Mouse (Mus musculus): ENCODE data around the gene 1700013H16Rik. TPM values are rescaled to one million over a fixed set of nuclear protein-coding genes. Genes with fewer than 3 reads are reported as not detected.
"Not testable (repeated sequence)": the region's sequence is repeated elsewhere in the genome, so short reads cannot be mapped to it uniquely, and the experiment has no call there.

1700013H16Rik gene
- total RNA-seq (2021), result not detected
- long read RNA-seq, experiment 1, result 0 reads
- long read RNA-seq, experiment 2, result 0 reads

DNA sequence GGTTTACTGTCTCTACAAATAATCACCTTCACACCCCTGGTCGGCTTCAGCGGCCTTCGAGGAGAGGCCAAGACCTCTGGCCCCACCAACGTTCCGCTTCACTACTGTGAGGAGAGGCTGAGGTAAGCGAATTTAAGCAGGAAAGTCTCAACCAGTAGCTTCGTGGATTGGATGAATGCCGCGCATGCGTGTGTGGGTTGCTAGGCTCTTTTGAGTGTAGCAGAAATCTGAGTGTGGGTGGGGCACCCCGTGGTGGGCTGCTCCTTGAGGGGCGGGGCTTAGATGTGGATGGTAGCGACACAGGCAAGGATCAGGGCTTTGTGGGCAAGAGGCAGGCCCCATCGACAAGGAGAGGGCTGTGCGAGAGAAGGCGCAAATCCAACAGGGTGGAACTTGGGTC lies at the start of gene 1700013H16Rik:
1700013H16Rik (minus strand) TSS at position 96 of the 400 bp plus-strand sequence.
- DNase-seq (ENCODE audit: low spot score in 2 of 2), result no peak

DNA sequence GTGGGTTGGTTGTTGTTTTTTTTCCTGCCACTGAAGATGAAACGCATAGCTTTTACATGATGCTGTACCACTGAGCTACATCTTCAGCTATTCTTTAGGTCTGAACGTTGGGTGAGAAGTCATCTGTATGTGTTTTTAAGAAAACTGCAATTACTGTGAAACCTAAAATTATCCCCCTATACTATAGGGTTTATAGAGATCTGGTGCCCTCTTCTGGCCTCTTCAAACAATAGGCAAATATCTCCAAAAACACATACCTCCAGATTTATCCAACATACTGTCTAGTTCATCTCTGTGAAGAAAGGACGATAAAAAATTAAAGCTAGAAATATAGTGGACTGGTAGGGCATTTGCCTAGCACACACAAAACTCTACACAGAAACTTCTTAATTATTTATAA lies 41.4 kb upstream of the 1700013H16Rik start:
- DNase-seq (ENCODE audit: low spot score in 2 of 2), result no peak

DNA sequence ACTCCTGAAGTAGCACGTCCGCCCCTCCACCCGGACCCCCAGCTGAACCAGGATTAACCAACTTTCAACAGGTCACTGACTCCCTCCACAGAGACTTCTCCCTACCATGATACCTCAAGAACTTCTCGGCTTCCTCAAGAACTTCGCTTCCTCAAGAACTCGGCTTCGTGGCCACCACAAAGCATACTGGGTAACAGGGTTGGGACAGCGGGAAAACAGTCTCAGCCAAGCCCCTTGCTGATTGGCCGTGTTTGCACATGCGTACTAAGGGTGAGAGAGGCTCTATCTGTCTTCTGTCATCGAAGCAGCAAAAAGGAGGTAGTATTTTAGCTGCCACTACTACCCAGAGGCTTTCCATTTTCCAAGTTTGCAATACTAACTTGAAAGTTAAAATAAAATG lies 39.9 kb upstream of the 1700013H16Rik start, which contains the start of gene Xlr:
Xlr (minus strand) TSS at position 188 of the 400 bp plus-strand sequence.
- not testable (repeated sequence) for DNase-seq (ENCODE audit: low spot score in 2 of 2)

DNA sequence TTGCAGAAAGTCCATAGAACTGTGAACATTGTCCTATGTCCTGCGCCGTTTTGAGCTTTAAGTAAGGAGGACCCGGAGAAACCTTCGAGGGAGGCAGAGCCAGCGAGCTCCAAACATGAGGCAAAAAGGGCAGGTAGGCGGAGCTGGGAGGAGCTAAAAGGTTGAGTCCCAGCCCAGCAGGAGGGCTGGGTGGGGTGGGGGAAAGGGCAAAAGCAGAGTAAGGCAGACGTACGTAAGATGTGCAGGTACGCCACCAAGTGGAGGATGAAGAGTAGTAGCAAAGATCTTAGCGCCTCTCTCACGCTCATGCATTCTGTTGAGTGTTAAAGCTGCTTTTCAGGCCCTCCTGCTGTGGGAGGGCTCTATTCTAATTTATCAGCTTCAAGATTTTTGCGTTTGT lies 18.6 kb upstream of the 1700013H16Rik start, which contains the start of gene Zfp36l3:
Zfp36l3 (minus strand) TSS at position 119 of the 400 bp plus-strand sequence.
- no peak for DNase-seq (ENCODE audit: low spot score in 2 of 2)

DNA sequence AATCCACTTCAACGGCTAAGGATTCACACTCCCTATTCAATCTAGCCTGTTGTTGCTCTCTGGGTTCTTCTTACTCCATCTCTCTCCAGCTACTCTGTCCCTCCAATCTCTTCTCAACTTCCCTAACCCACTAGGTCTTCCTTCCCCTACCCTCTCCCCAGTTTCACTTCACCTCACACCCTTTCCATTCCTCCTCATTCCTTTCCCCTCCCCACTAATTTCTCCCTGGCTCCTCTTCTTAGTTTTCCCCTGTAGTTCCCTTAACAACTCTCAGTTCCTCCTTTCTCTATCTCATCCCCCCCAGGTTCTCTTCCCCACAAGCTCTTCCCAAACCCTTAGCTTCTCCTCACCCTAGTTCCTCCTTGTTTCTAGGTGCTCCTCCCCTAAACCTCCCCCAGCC lies 4.8 kb downstream of the 1700013H16Rik start:
- DNase-seq (ENCODE audit: low spot score in 2 of 2), result no peak

DNA sequence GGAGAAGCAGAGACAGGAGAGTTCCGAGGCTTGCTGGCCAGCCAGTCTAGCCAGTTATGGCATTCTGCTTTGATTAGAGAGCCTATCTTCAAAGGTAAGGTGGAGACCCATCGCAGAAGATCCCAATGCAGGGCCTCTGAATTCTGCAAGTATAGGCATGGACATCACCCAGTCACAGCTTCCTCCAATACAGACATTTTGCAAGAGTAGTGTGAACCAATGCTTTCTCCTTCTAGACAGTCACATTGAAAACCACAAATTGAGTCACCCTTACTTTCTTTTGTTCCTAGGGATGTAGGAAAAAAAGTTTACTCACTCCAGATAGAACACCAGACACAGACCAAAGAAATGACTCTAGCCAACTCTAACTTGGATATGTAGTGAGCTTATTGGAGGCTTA lies 28.7 kb downstream of the 1700013H16Rik start:
- no peak for DNase-seq (ENCODE audit: low spot score in 2 of 2)

DNA sequence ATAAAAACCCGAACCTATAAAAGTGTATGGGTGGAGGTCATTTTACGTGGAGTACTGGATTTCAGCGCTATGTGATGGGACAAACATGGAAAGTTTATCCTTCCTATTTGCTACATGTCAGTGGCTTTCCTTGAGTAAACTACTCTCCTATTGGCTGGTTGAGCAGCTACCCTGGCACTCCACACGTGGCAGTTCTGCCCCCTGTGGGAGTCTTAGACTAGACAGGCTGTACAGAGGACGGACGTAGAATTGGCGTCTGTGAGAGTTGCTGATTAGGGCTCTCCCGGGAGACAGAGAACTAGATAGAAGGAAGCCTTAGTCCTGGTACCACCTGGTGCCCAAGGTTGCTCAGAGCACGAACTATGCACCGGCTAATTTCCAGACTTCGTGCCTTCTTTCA lies 33.0 kb downstream of the 1700013H16Rik start, which contains the start of gene 4930502E18Rik:
4930502E18Rik (plus strand) TSS at position 231 of the 400 bp plus-strand sequence.
- DNase-seq (ENCODE audit: low spot score in 2 of 2), result no peak

DNA sequence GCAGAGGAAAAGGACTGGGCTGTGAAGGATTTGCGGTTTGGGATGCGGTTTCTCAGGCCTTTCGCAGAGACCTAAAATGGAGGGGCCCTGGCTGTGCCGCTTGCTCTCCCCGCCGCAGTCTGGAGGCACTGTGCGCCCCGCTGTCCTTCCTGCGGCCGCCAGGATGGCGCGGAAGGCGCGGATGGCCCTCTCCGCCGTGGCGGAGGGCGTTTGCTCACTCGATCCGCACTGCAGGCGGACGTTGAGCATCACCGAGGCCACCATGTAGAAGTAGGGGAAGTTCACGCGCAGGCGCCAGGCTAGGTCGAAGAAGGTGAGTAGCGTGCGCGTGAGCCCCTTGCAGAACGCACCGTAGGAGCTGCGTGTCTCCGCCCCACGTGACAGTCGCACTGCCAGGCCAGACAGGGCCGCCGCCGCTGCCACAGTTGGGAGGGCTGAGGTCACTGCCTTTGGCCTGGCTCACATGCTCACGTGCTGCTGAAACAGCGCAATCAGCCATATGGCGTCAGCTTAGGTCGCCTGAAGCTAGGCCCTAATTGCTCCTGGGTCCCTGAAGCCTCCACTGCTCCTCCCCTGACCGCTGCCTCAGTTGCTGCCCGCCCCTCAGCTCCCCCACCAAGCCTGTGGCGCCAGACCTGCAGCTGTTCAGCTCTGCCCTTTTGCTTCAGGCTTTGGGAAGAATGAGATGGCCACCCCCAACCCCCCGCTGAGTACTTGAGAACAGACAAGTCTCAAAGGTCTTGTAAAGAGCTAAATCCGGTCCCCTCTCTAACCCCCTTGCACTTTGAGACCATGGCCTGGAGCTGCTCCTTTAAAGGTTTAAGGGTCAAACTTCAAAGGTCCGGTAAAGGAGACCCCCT lies 41.1 kb downstream of the 1700013H16Rik start:
- no peak for DNase-seq (ENCODE audit: low spot score in 2 of 2)

DNA sequence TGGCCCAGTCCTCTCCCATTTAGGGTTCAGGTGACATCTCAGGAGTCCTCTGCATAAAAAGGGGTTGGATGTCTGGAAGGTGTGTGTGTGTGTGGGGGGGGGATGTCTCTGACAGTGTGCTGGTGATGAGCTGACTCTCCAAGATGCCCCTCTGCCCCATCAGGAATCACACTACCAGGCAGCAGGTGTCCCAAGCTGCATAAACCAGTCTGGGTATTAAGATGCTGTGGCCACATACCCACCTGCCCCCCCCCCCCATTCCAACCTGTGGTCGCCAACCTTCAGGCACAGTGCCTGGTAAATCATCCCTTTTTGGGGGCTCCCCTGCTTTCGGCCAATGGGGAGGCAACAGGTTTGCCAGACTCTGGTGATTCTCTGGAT lies 41.7 kb downstream of the 1700013H16Rik start:
- no peak for DNase-seq (ENCODE audit: low spot score in 2 of 2)

DNA sequence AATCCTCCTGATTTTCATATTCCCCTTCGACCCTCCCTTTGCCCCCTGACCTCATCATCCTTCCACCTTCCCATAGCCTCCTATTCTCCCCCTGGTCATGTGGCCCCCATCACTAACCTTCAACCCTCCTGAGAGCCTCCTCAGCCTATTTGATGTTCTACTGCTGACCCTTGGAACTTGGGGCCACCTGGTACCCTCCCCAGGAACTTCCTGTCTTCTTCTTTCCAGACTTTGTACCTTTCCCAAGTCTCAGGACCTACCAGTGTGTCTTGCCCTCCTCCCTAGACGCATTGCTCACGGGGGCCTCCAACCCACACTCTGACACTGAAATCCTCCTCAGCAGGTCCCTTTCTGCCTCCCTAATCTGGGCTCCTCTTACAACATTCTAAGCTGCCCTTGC lies 55.0 kb downstream of the 1700013H16Rik start:
- no peak for DNase-seq (ENCODE audit: low spot score in 2 of 2)

DNA sequence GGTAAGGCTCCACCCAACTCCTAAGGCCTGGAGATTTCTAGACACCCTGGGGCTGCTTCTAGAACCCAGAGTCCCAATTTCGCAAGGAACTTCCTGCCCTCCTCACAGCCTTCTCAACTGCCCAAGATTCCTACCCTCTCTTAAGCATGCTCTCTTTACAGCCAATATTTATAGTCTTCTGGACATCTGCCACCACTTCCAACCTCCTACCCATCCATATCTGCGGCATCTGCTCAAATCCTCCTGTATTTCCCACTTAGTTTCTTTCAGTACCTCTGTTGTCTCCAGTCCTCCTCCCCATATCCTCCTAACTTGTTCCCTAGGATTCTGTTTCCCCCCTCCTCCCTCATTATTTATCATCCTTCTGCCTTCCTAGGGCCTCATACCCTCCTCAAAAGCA lies 58.4 kb downstream of the 1700013H16Rik start:
- no peak for DNase-seq (ENCODE audit: low spot score in 2 of 2)

DNA sequence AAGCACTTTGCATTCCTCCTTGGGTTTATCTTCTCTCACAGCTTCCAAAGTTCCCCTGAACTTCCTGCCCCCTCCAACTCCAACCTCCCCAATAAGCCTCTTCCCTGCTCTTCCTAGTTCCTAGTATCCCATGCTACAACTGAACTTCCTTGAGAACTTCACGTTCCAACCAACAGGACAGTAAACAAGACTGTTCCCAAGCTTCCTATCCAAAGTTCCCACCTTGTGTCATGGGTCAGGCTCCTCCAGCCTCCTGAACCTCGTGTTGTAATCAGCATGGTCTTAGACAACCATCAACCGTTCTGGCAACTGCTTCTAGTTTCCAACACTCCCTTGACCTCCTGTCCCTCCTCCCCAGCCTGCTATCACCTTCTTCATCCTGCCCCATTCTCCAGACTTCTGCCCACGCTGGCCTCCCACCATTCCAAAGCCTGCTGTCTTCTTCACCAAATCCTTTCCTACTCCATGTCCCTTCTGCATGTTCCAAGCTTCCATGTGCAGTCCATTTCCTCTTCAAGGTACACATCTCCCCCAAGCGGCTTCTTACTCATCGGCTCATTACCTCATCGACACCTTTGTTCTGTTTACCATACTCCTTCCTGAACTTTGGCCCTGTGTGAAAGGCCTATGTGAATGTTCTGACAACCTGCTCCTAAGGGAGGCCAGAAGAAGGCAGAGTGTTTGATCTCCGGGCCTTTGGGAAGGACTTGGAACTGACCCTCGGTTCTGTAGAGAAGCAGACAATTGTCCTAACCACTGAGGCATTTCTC lies 63.4 kb downstream of the 1700013H16Rik start:
- no peak for DNase-seq (ENCODE audit: low spot score in 2 of 2)

DNA sequence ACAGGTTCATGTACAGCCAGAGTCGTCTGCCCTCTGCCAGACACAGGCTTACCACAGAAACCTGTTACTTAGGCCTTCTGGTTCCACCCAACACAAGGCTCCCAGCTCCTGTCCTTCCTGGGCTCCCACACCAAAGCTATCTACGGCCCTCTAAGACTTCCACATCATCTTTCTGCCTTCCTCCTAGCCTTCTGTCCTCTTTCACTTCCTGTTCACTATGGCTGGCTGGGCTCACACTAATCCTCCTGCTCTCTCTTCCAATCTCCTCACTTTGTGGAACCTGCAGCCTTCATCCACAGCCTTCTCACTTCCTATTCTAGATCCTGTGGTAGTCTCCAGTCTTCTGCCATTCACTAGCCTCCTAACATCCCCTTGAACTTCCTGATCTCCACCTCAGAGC lies 64.5 kb downstream of the 1700013H16Rik start:
- no peak for DNase-seq (ENCODE audit: low spot score in 2 of 2)

Other genes starting within 250 kb of the 1700013H16Rik start
- gene Rtl8c, start 149.8 kb downstream of the 1700013H16Rik start, total RNA-seq (2021), result 100 to 1,000 TPM; 100 to 111 TPM
- gene Gm14597, start 148.9 kb downstream of the 1700013H16Rik start, total RNA-seq (2021), result not detected
- 100 to 1,000 TPM; 145 to 168 TPM for gene Rtl8a, start 114.1 kb downstream of the 1700013H16Rik start, total RNA-seq (2021)
- gene Rtl8b, start 87.4 kb downstream of the 1700013H16Rik start, total RNA-seq (2021), result 10 to 100 TPM; 93.5 to 96.4 TPM
- gene 4930502E18Rik, start 33.0 kb downstream of the 1700013H16Rik start, total RNA-seq (2021), result not detected
- not detected for gene Zfp36l3, start 18.6 kb upstream of the 1700013H16Rik start, total RNA-seq (2021)
- gene Xlr, start 39.9 kb upstream of the 1700013H16Rik start, total RNA-seq (2021), result 1 to 10 TPM in 1 of 2 experiments, under 1 TPM in 1; 0.76 to 1.2 TPM